Mouse (Mus musculus) forebrain, embryonic 14.5 days (tissue): Measurements from ENCODE around the gene Tom1l1. TPM values are rescaled to one million over a fixed set of nuclear protein-coding genes. Genes with fewer than 3 reads are reported as not detected.

Experiments
- ATAC-seq: fragments of 200-750 bp; cut with Nextera tagmentation; 2 replicates; pipeline ENCODE4 v1.8.0; 2017; ENCODE audit warnings: mild to moderate bottlenecking, moderate library complexity
- DNase-seq: peaks from one replicate; pipeline ENCODE4 v3.0.0-alpha.2; 2015; ENCODE audit warnings: low spot score
- H3K27ac ChIP-seq: fragments of 300-500 bp; sonication (generic); 2 replicates; pipeline ENCODE4 v1.5.1; 2014; ENCODE audit warnings: low read depth, mild to moderate bottlenecking, control low read depth, low read length, moderate library complexity
- H3K27me3 ChIP-seq: fragments of 300-500 bp; sonication (generic); replicated peaks from 2 replicates; pipeline ENCODE4 v1.6.1; 2014; ENCODE audit warnings: low read length, control low read depth, mixed read lengths; ENCODE audit not compliant: control insufficient read depth, insufficient read depth
- H3K36me3 ChIP-seq: fragments of 300-500 bp; sonication (generic); 2 replicates; pipeline ENCODE4 v1.6.1; 2014; ENCODE audit warnings: low read length, control low read depth; ENCODE audit not compliant: control insufficient read depth, insufficient read depth
- H3K4me1 ChIP-seq: fragments of 300-500 bp; sonication (generic); 2 replicates; pipeline ENCODE4 v1.6.1; 2014; ENCODE audit warnings: antibody characterized with exemption, low read length, control low read depth; ENCODE audit not compliant: control insufficient read depth, insufficient read depth
- H3K4me2 ChIP-seq: fragments of 300-500 bp; sonication (generic); 2 replicates; pipeline ENCODE4 v1.6.1; 2014; ENCODE audit warnings: mild to moderate bottlenecking, control low read depth, low read length
- H3K4me3 ChIP-seq: fragments of 300-500 bp; sonication (generic); 2 replicates; pipeline ENCODE4 v1.5.1; 2014; ENCODE audit warnings: low read depth, low read length, control low read depth
- H3K9ac ChIP-seq: fragments of 300-500 bp; sonication (generic); 2 replicates; pipeline ENCODE4 v1.6.1; 2014; ENCODE audit warnings: mild to moderate bottlenecking, low read length, control low read depth, moderate library complexity
- H3K9me3 ChIP-seq: fragments of 300-500 bp; sonication (generic); replicated peaks from 2 replicates; pipeline ENCODE4 v1.6.1; 2016; ENCODE audit warnings: low read length, control low read depth, mixed read lengths; ENCODE audit not compliant: control insufficient read depth
- WGBS: fragments of 180-500 bp; shearing (Covaris S2); extraction: QIAGEN DNeasy Blood & Tissue Kit; methylation state at CpG from one replicate; pipeline ENCODE4 v1.1.7; 2014; 5-methylcytosine and 5-hydroxymethylcytosine counted together
- polyA plus RNA-seq: library from polyadenylated mRNA; unstranded; fragments of >200 nt; fragmentation: Nextera tagmentation; extraction: Ambion mirVana; gene quantifications from 2 replicates; pipeline ENCODE4 v1.2.1, GENCODE M21; 2014

Tom1l1 gene
- polyA plus RNA-seq, 1 experiment from 2014 or later, result 13.9 TPM

DNA sequence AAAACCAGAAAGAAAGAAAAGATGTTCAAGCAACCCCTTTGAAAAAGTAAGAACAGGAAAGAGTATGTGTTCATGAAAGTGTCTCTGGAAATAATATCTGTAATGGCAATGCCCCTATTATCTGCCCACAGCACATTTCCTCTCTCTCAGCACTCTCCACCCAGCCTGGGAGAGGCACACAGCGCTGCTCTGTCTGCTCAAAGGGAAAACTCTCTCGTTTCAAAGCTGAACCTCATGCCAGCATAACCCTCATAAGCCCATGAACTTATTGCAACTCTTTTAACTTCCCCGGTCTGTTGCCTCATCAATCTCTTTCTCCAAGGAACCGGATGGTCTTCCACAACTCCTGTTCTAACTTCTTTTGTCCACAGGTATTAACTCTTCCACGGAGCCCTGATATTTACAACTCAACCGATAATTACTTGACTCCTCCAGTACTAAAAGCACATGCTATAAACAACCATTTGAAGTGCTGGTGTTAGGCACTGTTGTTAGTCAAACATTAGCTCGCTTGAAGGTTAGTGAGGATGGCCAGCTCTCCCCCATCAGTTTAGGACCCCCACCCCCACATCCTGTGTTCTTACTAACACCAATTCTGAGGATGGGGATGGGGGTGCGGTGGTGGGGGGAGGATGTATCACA, 23.7 kb downstream of the Tom1l1 start:
- H3K4me2 ChIP-seq, result no peak overlapping the region
- DNase-seq (peak; percentile 32), ATAC-seq (no peak)
- 0 out of 2 replicates have a peak, but pooled peaks cover under 1% of the 10 kb centered on the region for H3K36me3 ChIP-seq
- no peak overlapping the region for H3K9ac ChIP-seq
- H3K27me3 ChIP-seq, result no peaks in the 10 kb centered on the region
- peak overlapping the region; percentile 61; the same call in 1 of the 2 replicates for H3K27ac ChIP-seq
- peaks cover 17% of the 10 kb centered on the region for H3K4me1 ChIP-seq
- 20% methylated on average over 8 of the region's 8 CpGs for WGBS
- no peaks in the 10 kb centered on the region for H3K9me3 ChIP-seq
- H3K4me3 ChIP-seq, result no peak overlapping the region

DNA sequence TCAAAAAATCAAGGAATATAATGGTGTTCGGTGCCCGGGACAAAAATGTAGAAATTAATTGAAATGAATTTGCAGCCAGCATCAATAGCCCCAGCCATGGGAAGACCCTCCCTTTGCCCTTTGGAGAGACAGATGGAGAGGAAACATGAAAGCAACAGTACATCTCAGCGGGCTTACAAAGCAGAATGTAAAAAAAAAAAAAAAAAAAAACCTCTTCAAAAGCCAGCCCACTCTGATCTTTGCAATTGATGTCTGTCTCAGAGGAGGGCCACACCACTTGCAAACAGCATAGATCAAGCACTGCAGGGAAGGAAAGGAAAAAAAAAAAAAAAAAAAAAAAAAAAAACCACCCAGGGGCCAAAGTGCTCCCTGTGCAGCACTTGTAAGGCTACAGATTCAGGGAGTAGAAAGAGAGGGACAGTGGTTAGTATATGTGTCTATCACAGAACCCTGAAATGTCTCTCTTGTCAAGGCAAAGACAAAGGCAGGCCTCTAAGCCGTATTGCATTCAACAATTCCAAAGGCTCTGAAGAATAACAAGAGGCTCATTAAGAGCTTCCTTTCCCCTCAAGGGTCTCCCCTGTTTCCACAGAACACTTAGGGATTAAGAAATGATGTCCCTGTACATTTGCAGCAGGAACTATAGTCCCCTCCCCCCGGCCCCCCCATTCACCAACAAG, 24.4 kb downstream of the Tom1l1 start:
- Histone ChIP-seq H3K27me3 (no peaks in the 10 kb centered on the region), H3K4me3 (no peak overlapping the region), H3K9ac (no peak overlapping the region; the same call in 1 of the 2 replicates), H3K36me3 (no peaks in the 10 kb centered on the region), H3K4me1 (peaks cover 17% of the 10 kb centered on the region), H3K4me2 (no peak overlapping the region), H3K9me3 (no peaks in the 10 kb centered on the region), H3K27ac (no peak overlapping the region)
- 5% methylated on average over 5 of the region's 5 CpGs for WGBS
- ATAC-seq (peak; percentile 52), DNase-seq (peak; percentile 58)

DNA sequence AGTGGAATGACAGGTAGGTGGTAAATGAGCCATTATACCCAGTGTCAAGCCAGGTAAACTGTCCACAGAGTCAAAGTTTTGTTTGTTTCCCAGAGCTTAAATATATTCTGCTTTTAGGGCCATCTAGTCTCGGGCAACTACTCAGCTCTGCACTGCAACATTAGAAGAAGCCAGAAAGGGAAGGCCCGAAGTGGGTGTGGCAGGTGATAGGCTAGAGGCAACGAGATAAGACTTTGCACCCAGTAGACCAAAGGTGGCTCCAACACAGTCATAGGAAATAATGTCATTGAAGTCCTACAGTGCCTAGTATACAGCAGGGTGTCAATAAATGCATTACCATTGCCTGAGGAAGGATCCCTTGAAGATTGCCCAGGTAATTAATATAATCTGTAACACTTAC, 25.1 kb downstream of the Tom1l1 start:
- DNase-seq (no peak), ATAC-seq (peak; percentile 5; the same call in 1 of the 2 replicates)
- Histone ChIP-seq H3K4me3 (no peak overlapping the region), H3K4me1 (peaks cover 17% of the 10 kb centered on the region), H3K9me3 (no peaks in the 10 kb centered on the region), H3K4me2 (no peak overlapping the region), H3K27me3 (no peaks in the 10 kb centered on the region), H3K9ac (no peak overlapping the region), H3K36me3 (no peaks in the 10 kb centered on the region), H3K27ac (no peak overlapping the region)
- 61% methylated on average over 3 of the region's 3 CpGs for WGBS

DNA sequence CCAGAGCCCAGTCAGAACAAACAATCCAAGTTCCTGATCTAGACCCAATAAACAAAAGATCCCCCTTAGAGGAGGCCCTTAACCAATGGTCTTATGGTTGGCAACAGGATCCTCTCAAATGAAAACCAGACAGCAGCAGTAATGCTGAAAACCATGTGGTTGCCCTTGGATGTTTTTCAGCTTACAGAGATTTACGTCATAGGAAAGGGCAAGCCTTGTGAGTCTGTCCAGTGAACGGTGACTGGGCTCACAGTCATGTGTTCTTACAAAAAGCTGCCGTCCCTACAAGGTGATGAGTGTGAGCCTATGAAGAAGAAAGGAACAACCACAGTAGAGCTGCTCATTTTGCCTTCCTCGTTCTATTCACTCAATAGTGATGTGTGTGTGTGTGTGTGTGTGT, 27.5 kb downstream of the Tom1l1 start:
- H3K4me2 ChIP-seq, result no peak overlapping the region
- no peak for ATAC-seq
- 88% methylated on average over 4 of the region's 4 CpGs for WGBS

DNA sequence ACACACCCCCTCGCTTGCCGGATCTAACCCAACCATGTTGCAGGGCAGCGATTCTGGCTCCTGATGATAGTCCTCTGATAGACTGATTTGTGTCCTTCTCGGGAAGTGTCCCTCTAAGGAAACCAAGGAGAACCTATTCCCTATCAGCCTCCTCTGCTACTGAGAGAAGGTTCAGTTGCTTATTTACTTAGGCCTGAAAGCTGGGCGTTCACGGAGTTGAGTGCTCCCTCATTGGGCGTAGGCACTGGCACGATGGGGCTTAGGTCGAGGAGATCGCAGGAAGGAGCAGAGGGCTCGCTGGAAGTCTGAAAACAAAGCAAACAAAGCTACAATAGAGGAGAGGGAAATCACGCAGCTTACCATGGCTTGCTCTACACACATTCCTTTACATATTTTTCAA, 30.6 kb downstream of the Tom1l1 start:
- Histone ChIP-seq H3K4me2 (no peak overlapping the region), H3K27ac (no peak overlapping the region), H3K27me3 (no peaks in the 10 kb centered on the region), H3K9me3 (no peaks in the 10 kb centered on the region), H3K36me3 (peaks cover 7% of the 10 kb centered on the region; the same call in 1 of the 2 replicates), H3K4me3 (no peak overlapping the region), H3K9ac (no peak overlapping the region), H3K4me1 (no peaks in the 10 kb centered on the region)
- ATAC-seq (no peak), DNase-seq (no peak)
- 93% methylated on average over 12 of the region's 12 CpGs for WGBS

More for the DNA sequence above, 27.5 kb downstream of the Tom1l1 start:
- Histone ChIP-seq H3K9ac (no peak overlapping the region), H3K36me3 (peaks cover 4% of the 10 kb centered on the region; the same call in 1 of the 2 replicates), H3K27ac (no peak overlapping the region), H3K4me3 (no peak overlapping the region), H3K9me3 (no peaks in the 10 kb centered on the region), H3K27me3 (no peaks in the 10 kb centered on the region), H3K4me1 (peaks cover 17% of the 10 kb centered on the region)
- DNase-seq, result no peak

DNA sequence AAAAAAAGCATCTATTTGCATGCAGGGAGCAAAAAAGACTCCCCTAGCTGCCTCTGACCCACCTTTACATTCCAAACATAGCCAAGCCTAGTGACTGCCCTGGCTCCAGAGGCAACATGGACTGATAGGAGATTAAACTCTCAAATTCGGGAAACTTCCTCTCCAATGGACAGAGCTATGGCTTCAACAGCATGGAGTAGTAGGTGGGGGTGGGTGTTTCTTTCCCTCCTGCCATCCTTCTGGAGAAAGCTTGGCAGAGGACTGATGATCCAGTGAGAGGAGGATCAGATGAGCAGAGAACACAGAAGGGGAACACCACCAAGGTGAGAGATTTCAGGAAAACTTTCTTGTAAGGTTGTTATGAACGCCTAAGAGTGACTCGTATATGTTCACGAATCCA, 35.6 kb downstream of the Tom1l1 start:
- 89% methylated on average over 4 of the region's 4 CpGs for WGBS
- no peak overlapping the region for H3K9ac ChIP-seq
- no peak for ATAC-seq
- H3K4me1 ChIP-seq, result no peaks in the 10 kb centered on the region
- no peak overlapping the region for H3K4me3 ChIP-seq
- H3K27me3 ChIP-seq, result no peaks in the 10 kb centered on the region
- H3K36me3 ChIP-seq, result peaks cover 28% of the 10 kb centered on the region
- no peak overlapping the region for H3K27ac ChIP-seq
- H3K4me2 ChIP-seq, result no peak overlapping the region
- DNase-seq, result no peak
- no peaks in the 10 kb centered on the region for H3K9me3 ChIP-seq

DNA sequence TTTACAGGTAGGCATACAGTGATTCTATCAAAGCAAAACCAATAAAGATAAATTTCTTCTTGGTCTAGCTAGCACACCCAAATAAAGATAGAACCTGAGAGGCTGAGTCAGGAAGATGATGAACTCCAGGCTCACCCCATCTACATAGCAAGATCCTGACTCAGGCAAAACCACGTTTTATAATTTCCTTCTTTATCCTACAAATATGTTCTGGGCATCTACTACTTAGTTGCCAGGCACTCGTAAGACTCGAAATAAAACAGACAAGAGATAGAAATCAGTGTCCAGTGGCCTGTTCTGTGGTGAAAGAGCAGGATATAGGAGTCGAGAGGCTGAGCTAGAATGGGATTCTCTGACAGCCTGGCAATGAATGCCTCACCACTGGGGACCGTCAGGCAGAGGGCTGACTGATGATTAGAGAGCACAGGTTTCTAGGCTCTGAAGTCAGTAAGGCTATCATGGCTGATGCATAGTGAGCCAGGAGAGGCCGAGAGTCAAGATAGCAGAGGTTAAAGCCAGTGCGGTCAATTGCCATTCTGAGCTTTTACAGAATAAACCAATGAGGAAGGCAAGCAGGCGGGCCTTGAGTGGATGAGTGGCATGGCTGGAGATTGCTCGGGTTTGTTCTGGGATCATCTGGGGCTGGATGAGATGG, 37.8 kb downstream of the Tom1l1 start:
- H3K9ac ChIP-seq, result no peak overlapping the region
- no peak overlapping the region for H3K27ac ChIP-seq
- no peak for DNase-seq
- WGBS, result 80% methylated on average over 9 of the region's 9 CpGs
- no peak overlapping the region for H3K4me3 ChIP-seq
- peaks cover 37% of the 10 kb centered on the region for H3K36me3 ChIP-seq
- H3K4me2 ChIP-seq, result no peak overlapping the region
- H3K27me3 ChIP-seq, result no peaks in the 10 kb centered on the region
- ATAC-seq, result no peak
- no peaks in the 10 kb centered on the region for H3K4me1 ChIP-seq
- H3K9me3 ChIP-seq, result no peaks in the 10 kb centered on the region

DNA sequence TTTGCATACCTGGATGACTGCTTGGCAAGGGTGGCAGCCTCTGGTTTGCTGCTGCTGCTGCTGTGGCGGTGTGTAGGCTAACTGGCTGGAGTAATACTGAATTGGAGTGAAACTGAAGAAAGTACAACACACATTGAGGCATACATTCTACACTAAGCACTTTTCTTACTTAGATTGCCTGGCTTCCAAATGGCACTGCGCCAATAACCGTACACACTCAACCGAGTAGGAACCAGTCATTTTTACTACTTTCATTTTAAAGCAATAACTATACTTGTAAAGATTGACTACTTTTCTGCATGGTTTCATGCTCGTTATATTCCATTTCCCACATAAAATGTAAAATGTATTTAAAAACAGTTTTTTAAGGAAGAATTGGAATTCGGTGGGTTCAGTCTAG, 38.4 kb downstream of the Tom1l1 start:
- Histone ChIP-seq H3K4me3 (no peak overlapping the region), H3K27ac (no peak overlapping the region), H3K9me3 (no peaks in the 10 kb centered on the region), H3K4me2 (no peak overlapping the region), H3K27me3 (no peaks in the 10 kb centered on the region), H3K4me1 (no peaks in the 10 kb centered on the region), H3K9ac (no peak overlapping the region), H3K36me3 (peaks cover 43% of the 10 kb centered on the region)
- no peak for ATAC-seq
- no peak for DNase-seq
- 88% methylated on average over 6 of the region's 6 CpGs for WGBS
